Mouse (Mus musculus) forebrain, embryonic 12.5 days (tissue): ENCODE measurements around the gene Ptpn18. TPM values are rescaled to one million over a fixed set of nuclear protein-coding genes. Genes with fewer than 3 reads are reported as not detected.
A peak's percentile ranks its signal among the peaks of the same experiment; 100 is the strongest.
"Not testable (repeated sequence)": the region's sequence is repeated elsewhere in the genome, so short reads cannot be mapped to it uniquely, and the experiment has no call there.

Source experiments
- ATAC-seq: fragments of 200-750 bp; cut with Nextera tagmentation; 2 replicates; pipeline ENCODE4 v1.8.0; 2017; ENCODE audit warnings: moderate TSS enrichment; ENCODE audit not compliant: low FRiP score
- H3K27ac ChIP-seq: fragments of 300-500 bp; sonication (generic); 2 replicates; pipeline ENCODE4 v1.5.1; 2016; ENCODE audit warnings: mild to moderate bottlenecking
- H3K27me3 ChIP-seq: fragments of 300-500 bp; sonication (generic); 2 replicates; pipeline ENCODE4 v1.6.1; 2016; ENCODE audit warnings: mild to moderate bottlenecking
- H3K36me3 ChIP-seq: fragments of 300-500 bp; sonication (generic); replicated peaks from 2 replicates; pipeline ENCODE4 v1.6.1; 2016; ENCODE audit warnings: mild to moderate bottlenecking
- H3K4me1 ChIP-seq: fragments of 300-500 bp; sonication (generic); 2 replicates; pipeline ENCODE4 v1.6.1; 2016
- H3K4me2 ChIP-seq: fragments of 300-500 bp; sonication (generic); 2 replicates; pipeline ENCODE4 v1.6.1; 2016; ENCODE audit warnings: mild to moderate bottlenecking, moderate library complexity
- H3K4me3 ChIP-seq: fragments of 300-500 bp; sonication (generic); replicated peaks from 2 replicates; pipeline ENCODE4 v1.5.1; 2016; ENCODE audit warnings: mild to moderate bottlenecking
- H3K9ac ChIP-seq: fragments of 300-500 bp; sonication (generic); 2 replicates; pipeline ENCODE4 v1.6.1; 2016; ENCODE audit warnings: mild to moderate bottlenecking
- H3K9me3 ChIP-seq: fragments of 300-500 bp; sonication (generic); 2 replicates; pipeline ENCODE4 v1.6.1; 2016
- WGBS: fragments of 180-500 bp; shearing (Covaris S2); methylation state at CpG from one replicate; pipeline ENCODE4 v1.1.7; 2016; 5-methylcytosine and 5-hydroxymethylcytosine counted together
- polyA plus RNA-seq: library from polyadenylated mRNA; unstranded; fragments of >200 nt; fragmentation: Nextera tagmentation; extraction: Ambion mirVana; gene quantifications from 2 replicates; pipeline ENCODE4 v1.2.1, GENCODE M21; 2016

The Ptpn18 gene
- polyA plus RNA-seq, 1 experiment from 2014 or later = 5.4 TPM

DNA sequence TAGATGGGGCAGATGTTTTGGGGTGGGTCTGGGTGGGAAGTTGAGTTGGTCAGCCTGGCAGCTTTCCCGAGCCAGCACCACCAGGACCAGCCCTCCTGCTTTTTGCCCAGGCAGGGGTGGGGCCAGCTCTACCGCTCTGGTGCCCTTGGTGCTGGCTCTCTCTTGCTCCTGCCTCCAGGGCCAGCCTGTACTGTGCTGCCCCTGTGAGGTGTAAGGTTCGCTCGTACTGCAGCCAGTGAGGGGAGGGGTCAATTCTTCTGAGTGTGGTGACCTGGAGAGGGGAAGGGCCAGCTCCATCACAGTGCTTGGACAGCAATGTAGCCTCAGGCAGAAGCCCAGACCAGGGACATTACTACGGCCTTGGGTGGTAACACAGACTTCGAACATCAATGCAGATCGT, 45.7 kb downstream of the Ptpn18 start:
- no peak overlapping the region for H3K27ac ChIP-seq
- no peaks in the 10 kb centered on the region for H3K9me3 ChIP-seq
- 67% methylated on average over 7 of the region's 7 CpGs for WGBS
- 0 out of 2 replicates have a peak, but pooled peaks have one; percentile 6 for ATAC-seq
- H3K36me3 ChIP-seq = no peaks in the 10 kb centered on the region
- H3K4me2 ChIP-seq = no peak overlapping the region
- no peaks in the 10 kb centered on the region for H3K27me3 ChIP-seq
- no peaks in the 10 kb centered on the region; the same call in 1 of the 2 replicates for H3K4me1 ChIP-seq
- no peak overlapping the region for H3K4me3 ChIP-seq
- H3K9ac ChIP-seq = no peak overlapping the region

GRCm38 (mm10) chr1:34505970-34506551, 46.5 kb downstream of the Ptpn18 start:
- no peak overlapping the region for H3K27ac ChIP-seq
- H3K9ac ChIP-seq = no peak overlapping the region
- H3K4me3 ChIP-seq = no peak overlapping the region
- WGBS = 86% methylated on average over 4 of the region's 4 CpGs
- H3K36me3 ChIP-seq = no peaks in the 10 kb centered on the region
- ATAC-seq = no peak
- H3K9me3 ChIP-seq = no peaks in the 10 kb centered on the region
- H3K27me3 ChIP-seq = no peaks in the 10 kb centered on the region
- H3K4me1 ChIP-seq = no peaks in the 10 kb centered on the region; the same call in 1 of the 2 replicates
- no peak overlapping the region for H3K4me2 ChIP-seq

DNA sequence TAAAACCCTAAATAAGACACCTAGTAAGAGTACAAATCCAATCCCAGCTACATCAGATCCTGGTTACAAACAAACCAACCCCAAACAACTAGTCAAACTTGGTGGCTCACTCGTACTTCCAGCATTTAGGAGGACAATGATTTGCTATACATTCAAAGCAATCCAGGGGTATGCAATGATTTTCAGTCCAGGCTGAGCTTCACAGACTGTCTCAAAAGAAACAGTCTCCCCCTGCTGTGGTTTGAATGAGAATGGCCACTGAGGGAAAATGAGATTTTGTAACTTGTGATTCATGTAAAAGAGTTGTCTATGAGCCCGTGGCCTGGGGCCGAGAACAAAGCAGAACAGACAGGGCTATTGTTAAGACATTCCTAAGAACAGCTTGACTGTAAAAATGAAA, 48.4 kb downstream of the Ptpn18 start:
- Histone ChIP-seq H3K4me2 (no peak overlapping the region), H3K36me3 (no peaks in the 10 kb centered on the region), H3K27me3 (no peaks in the 10 kb centered on the region), H3K4me3 (no peak overlapping the region), H3K9me3 (no peaks in the 10 kb centered on the region), H3K9ac (no peak overlapping the region), H3K27ac (no peak overlapping the region), H3K4me1 (no peaks in the 10 kb centered on the region; the same call in 1 of the 2 replicates)
- whole genome bisulfite sequencing = 76% methylated on average over 3 of the region's 3 CpGs
- no peak for ATAC-seq

DNA sequence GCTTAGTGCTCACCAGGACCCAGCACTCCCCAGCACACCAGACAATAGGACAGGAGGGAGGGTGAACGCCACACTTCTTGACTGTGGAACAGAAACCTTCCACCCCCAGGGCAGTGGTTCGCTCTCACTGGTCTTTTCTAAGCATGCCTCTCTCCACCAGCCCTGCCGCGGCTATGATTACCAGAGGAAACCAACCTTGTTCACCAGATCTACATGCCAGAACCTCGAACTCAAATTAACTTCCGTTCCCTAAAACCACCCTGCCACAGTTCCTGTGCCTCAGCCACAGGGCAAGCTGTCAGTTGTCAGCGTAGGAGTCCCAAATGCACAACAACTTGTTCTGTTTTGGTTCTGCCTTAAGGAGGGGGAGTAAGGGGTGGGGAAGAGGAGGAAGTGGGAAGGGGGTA, 51.0 kb downstream of the Ptpn18 start:
- ATAC-seq = no peak
- peak overlapping the region; percentile 34 for H3K4me2 ChIP-seq
- 12% methylated on average over 7 of the region's 7 CpGs for WGBS
- no peak overlapping the region for H3K9ac ChIP-seq
- no peak overlapping the region for H3K4me3 ChIP-seq
- no peaks in the 10 kb centered on the region; the same call in 1 of the 2 replicates for H3K4me1 ChIP-seq
- no peaks in the 10 kb centered on the region for H3K9me3 ChIP-seq
- H3K27me3 ChIP-seq = no peaks in the 10 kb centered on the region
- H3K36me3 ChIP-seq = no peaks in the 10 kb centered on the region
- H3K27ac ChIP-seq = no peak overlapping the region

- Histone ChIP-seq H3K27ac (no peak overlapping the region), H3K9ac (no peak overlapping the region), H3K4me1 (no peaks in the 10 kb centered on the region; the same call in 1 of the 2 replicates), H3K27me3 (no peaks in the 10 kb centered on the region), H3K9me3 (0 out of 2 replicates have a peak, but pooled peaks cover under 1% of the 10 kb centered on the region), H3K4me2 (peak overlapping the region; percentile 34; the same call in 1 of the 2 replicates), H3K4me3 (no peak overlapping the region), H3K36me3 (no peaks in the 10 kb centered on the region)
- ATAC-seq = no peak
- 5% methylated on average over 3 of the region's 3 CpGs for WGBS
Observed at GRCm38 (mm10) chr1:34511027-34511426, 51.5 kb downstream of the Ptpn18 start.

GRCm38 (mm10) chr1:34513068-34513467, 53.5 kb downstream of the Ptpn18 start:
- 0 out of 2 replicates have a peak, but pooled peaks cover 4% of the 10 kb centered on the region for H3K9me3 ChIP-seq
- 75% methylated on average over 4 of the region's 4 CpGs for WGBS
- no peak overlapping the region for H3K9ac ChIP-seq
- H3K27me3 ChIP-seq = no peaks in the 10 kb centered on the region
- no peak for ATAC-seq
- no peaks in the 10 kb centered on the region; the same call in 1 of the 2 replicates for H3K4me1 ChIP-seq
- no peak overlapping the region for H3K4me3 ChIP-seq
- no peaks in the 10 kb centered on the region for H3K36me3 ChIP-seq
- no peak overlapping the region for H3K27ac ChIP-seq
- H3K4me2 ChIP-seq = no peak overlapping the region

DNA sequence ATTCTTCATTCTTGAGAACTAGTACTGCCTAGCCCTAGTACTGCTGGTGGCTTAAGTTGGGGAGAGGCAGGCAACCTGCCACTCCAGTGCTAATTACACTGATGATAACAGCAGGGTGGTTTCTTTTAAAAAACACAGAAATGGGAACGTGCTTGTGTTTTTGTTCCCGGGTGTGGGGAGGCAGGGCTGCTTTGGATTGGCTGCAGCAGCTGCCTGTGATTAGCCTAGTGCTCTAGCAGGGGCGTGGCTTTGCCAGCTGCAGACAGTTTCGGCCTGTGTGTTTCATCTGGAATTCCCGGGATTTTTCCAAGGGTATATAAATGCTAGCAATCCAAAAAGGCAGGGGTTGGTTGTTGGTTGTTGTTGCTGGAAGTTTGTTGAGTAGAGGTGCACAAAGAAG, 57.0 kb downstream of the Ptpn18 start:
- Histone ChIP-seq H3K27me3 (no peaks in the 10 kb centered on the region), H3K36me3 (no peaks in the 10 kb centered on the region), H3K9ac (no peak overlapping the region), H3K27ac (no peak overlapping the region), H3K4me3 (no peak overlapping the region), H3K4me1 (no peaks in the 10 kb centered on the region), H3K4me2 (no peak overlapping the region), H3K9me3 (0 out of 2 replicates have a peak, but pooled peaks cover 4% of the 10 kb centered on the region)
- WGBS = 48% methylated on average over 5 of the region's 5 CpGs
- no peak for ATAC-seq

- H3K4me2 ChIP-seq, H3K4me3 ChIP-seq, ATAC-seq, H3K36me3 ChIP-seq, H3K9ac ChIP-seq, H3K4me1 ChIP-seq, H3K27ac ChIP-seq, H3K9me3 ChIP-seq, H3K27me3 ChIP-seq: not testable (repeated sequence)
- 67% methylated on average over 6 of the region's 6 CpGs for WGBS
Observed at GRCm38 (mm10) chr1:34517297-34517696, 57.7 kb downstream of the Ptpn18 start.

DNA sequence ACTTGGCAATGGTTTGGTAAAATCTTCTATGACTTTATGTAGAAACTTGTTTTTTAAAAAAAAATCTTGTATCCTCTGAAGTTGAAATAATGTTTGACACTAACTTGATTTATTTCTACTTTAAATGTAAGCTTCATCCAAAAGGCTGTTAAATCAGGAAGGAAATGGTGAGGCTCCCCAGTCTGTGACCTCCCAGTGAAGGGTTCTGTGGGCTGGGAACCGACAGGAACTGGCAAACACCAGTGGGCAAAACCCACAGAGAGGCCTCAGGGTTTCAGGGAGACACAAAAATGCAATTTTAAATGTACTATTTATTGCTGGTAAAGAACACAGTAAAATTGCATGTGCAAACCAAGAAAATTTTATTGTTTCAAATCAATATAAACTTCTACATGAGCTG, 58.2 kb downstream of the Ptpn18 start:
- H3K36me3 ChIP-seq, H3K9me3 ChIP-seq, H3K27me3 ChIP-seq, ATAC-seq, H3K4me2 ChIP-seq, H3K27ac ChIP-seq, H3K4me3 ChIP-seq, H3K9ac ChIP-seq, H3K4me1 ChIP-seq: not testable (repeated sequence)
- 65% methylated on average over 1 of the region's 1 CpGs for WGBS

DNA sequence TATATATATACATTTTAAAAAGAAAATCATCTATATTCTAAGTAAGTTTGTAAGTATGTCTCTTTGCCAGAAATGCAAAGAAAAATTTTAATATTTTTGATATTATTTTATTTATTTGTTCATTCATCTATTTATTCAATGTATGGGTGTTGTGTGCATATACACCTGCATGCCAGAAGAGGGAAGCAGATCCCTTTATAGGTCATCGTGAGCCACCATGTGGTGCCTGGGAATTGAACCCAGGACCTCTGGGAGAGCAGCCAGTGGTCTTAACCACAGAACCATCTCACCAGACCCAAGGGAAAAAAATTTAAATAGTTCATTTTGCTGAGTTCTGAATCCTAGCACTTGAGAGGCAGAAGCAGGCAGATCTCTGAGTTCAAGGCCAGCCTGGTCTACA, 58.7 kb downstream of the Ptpn18 start:
- H3K4me1 ChIP-seq = no peaks in the 10 kb centered on the region
- 93% methylated on average over 1 of the region's 1 CpGs for WGBS
- no peaks in the 10 kb centered on the region for H3K27me3 ChIP-seq
- H3K4me3 ChIP-seq = no peak overlapping the region
- H3K36me3 ChIP-seq = no peaks in the 10 kb centered on the region
- ATAC-seq = no peak
- no peak overlapping the region for H3K27ac ChIP-seq
- H3K4me2 ChIP-seq = no peak overlapping the region
- no peak overlapping the region for H3K9ac ChIP-seq
- H3K9me3 ChIP-seq = 0 out of 2 replicates have a peak, but pooled peaks cover 4% of the 10 kb centered on the region

DNA sequence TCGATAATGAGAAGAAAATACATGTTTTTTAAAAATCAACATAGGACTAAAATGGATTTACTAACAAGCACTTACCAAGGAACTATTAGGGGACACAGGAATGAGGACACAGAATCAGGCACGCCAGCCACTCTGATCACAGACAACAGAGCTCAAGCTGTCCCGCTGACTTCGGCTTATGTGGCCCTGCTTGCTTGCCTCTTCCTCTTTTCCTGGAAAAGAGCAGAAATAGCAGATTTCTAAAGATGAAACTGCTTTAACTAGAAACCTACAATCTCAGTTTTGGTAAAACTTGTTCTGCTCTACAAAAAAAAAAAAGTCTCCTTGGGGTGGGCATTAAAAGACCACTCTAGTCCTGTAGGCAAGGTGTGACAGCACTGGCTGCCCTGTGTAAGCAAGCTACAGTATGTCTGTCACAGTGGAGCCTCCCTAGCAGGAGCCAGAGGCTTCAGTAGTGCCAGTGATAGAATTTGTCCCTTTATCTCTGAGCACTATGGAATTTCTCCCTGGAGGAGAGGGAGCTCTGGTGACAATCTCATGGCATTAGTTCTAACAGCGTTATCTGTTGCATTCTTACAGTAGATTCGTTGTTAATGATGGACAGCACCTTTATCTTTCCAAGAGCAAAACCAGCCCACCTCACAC, 62.8 kb downstream of the Ptpn18 start:
- 90% methylated on average over 6 of the region's 6 CpGs for WGBS
- Histone ChIP-seq H3K27ac (no peak overlapping the region), H3K9ac (no peak overlapping the region), H3K4me3 (no peak overlapping the region), H3K27me3 (no peaks in the 10 kb centered on the region), H3K36me3 (no peaks in the 10 kb centered on the region), H3K4me2 (no peak overlapping the region), H3K9me3 (no peaks in the 10 kb centered on the region), H3K4me1 (no peaks in the 10 kb centered on the region)
- ATAC-seq = no peak

DNA sequence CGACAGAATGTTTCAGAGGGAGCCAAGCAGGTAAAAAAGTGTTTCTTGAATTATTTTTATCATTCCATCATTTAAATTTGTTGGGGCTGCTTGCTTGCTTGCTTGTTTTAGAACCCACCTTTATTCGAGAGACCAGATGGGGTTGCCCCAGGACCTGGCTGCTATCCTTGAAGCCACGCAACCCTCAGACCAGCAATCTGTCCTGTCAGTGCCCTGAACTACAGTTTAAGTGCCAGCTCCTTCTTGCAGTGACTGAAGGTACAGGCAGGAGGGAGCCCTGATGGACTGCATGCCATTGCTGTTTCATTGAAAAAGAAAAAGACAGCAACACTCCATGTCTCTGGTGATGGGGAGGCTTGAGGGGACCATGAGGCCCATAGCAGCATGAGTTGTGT, 63.3 kb downstream of the Ptpn18 start:
- Histone ChIP-seq H3K9me3 (no peaks in the 10 kb centered on the region), H3K4me2 (no peak overlapping the region), H3K36me3 (no peaks in the 10 kb centered on the region), H3K9ac (no peak overlapping the region), H3K27me3 (no peaks in the 10 kb centered on the region), H3K27ac (no peak overlapping the region), H3K4me3 (no peak overlapping the region), H3K4me1 (no peaks in the 10 kb centered on the region)
- ATAC-seq = no peak
- WGBS = 86% methylated on average over 3 of the region's 3 CpGs

GRCm38 (mm10) chr1:34523647-34524046, 64.1 kb downstream of the Ptpn18 start:
- H3K4me3 ChIP-seq = no peak overlapping the region
- 91% methylated on average over 3 of the region's 3 CpGs for WGBS
- H3K27ac ChIP-seq = no peak overlapping the region
- no peaks in the 10 kb centered on the region for H3K9me3 ChIP-seq
- no peak for ATAC-seq
- H3K9ac ChIP-seq = no peak overlapping the region
- no peaks in the 10 kb centered on the region for H3K27me3 ChIP-seq
- no peaks in the 10 kb centered on the region for H3K4me1 ChIP-seq
- H3K4me2 ChIP-seq = no peak overlapping the region
- no peaks in the 10 kb centered on the region for H3K36me3 ChIP-seq
